Mouse (Mus musculus): ENCODE data around the gene Cd37. TPM values are rescaled to one million over a fixed set of nuclear protein-coding genes. Genes with fewer than 3 reads are reported as not detected.

Gene Cd37
- polyA plus RNA-seq, 1 experiment from 2014 or later: 1.2 TPM

GRCm38 (mm10) chr7:45231941-45232340, 7.0 kb downstream of the Cd37 start:
- no peaks in the 10 kb centered on the region for H3K9me3 ChIP-seq (replicated peaks)
- no peak overlapping the region for H3K27ac ChIP-seq
- 88% methylated on average over 11 of the region's 11 CpGs for WGBS
- peaks cover 52% of the 10 kb centered on the region for H3K4me1 ChIP-seq
- H3K36me3 ChIP-seq: peaks cover 72% of the 10 kb centered on the region
- no peak overlapping the region for H3K4me3 ChIP-seq
- DNase-seq (ENCODE audit: low spot score): peak; percentile 31
- H3K27me3 ChIP-seq (ENCODE audit: low read depth, poor library complexity, severe bottlenecking): peaks cover 14% of the 10 kb centered on the region

DNA sequence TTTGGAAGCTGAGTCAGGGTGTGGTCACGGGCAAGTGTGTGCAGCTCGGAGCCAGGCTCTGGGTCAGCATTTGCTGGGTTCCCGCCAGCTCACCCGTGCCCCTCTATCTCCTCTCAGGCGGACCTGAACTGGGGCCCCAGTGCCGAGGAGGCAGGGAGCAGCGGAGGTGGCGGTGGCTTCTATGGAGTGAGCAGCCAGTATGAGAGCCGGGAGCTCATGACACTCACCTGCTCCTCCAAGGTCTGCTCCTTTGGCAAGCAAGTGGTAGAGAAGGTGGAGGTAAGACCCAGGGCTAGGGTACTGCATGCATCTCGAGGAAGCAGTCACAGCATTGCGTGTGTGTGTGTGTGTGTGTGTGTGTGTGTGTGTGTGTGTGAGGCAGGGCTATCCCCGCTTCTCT, 7.7 kb downstream of the Cd37 start:
- WGBS: 92% methylated on average over 12 of the region's 12 CpGs
- Histone ChIP-seq H3K36me3 (peaks cover 79% of the 10 kb centered on the region), H3K4me3 (no peak overlapping the region)

GRCm38 (mm10) chr7:45229459-45230203, 9.3 kb downstream of the Cd37 start:
- Histone ChIP-seq H3K4me1 (peaks cover 35% of the 10 kb centered on the region), H3K36me3 (peaks cover 95% of the 10 kb centered on the region), H3K27me3 (ENCODE audit: low read depth, poor library complexity, severe bottlenecking) (no peaks in the 10 kb centered on the region), H3K9me3 (replicated peaks) (no peaks in the 10 kb centered on the region), H3K4me3 (no peak overlapping the region), H3K27ac (no peak overlapping the region)
- peak; percentile 27 for DNase-seq (ENCODE audit: low spot score)
- WGBS: 90% methylated on average over 7 of the region's 7 CpGs

More for the DNA sequence above, 7.7 kb downstream of the Cd37 start:
- peak; percentile 32 for DNase-seq (ENCODE audit: low spot score)
- Histone ChIP-seq H3K9me3 (replicated peaks) (no peaks in the 10 kb centered on the region), H3K4me1 (peaks cover 50% of the 10 kb centered on the region), H3K27me3 (ENCODE audit: low read depth, poor library complexity, severe bottlenecking) (peaks cover 6% of the 10 kb centered on the region), H3K27ac (no peak overlapping the region)

DNA sequence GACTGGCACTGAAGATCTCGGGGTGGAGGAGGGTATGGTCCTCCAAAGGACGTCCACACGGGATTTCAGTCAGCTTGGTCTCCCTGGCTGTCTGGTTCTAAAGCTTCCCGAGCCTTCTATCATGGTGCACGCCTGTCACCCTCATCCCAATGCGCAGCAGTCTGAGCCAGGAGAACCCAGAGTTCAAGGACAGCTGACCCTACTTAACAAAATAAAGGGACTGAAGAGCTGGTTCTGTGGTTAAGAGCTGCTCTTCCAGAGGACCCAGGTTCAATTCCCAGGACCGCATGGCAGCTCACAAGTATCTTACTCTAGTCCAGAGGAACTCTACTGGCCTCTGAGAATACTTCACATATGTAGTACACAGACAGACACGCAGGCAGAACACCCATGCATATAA, 9.9 kb downstream of the Cd37 start:
- Histone ChIP-seq H3K4me3 (no peak overlapping the region), H3K4me1 (peaks cover 30% of the 10 kb centered on the region), H3K36me3 (peaks cover 98% of the 10 kb centered on the region), H3K27me3 (ENCODE audit: low read depth, poor library complexity, severe bottlenecking) (no peaks in the 10 kb centered on the region), H3K27ac (no peak overlapping the region), H3K9me3 (replicated peaks) (no peaks in the 10 kb centered on the region)
- peak; percentile 28 for DNase-seq (ENCODE audit: low spot score)
- 93% methylated on average over 8 of the region's 8 CpGs for WGBS

DNA sequence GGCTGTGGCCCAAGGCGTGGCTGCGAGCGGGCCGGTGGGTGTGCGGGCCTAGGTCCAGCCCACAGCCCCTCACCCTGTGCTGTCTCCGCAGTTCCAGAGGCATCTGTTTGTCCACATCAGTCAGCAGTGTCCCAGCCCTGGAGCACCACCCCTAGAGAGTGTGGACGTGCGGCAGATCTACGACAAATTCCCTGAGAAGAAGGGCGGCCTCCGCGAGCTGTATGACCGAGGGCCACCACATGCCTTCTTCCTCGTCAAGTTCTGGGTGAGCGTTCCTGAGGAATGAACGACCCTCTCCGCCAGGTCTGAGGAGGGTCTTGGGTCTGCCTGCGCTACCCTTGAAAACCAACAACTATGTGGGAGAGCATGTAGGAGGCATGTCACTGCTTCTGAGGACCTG, 10.4 kb downstream of the Cd37 start:
- no peak overlapping the region for H3K27ac ChIP-seq
- peaks cover 98% of the 10 kb centered on the region for H3K36me3 ChIP-seq
- no peak overlapping the region for H3K4me3 ChIP-seq
- no peaks in the 10 kb centered on the region for H3K9me3 ChIP-seq (replicated peaks)
- H3K4me1 ChIP-seq: peaks cover 25% of the 10 kb centered on the region
- no peaks in the 10 kb centered on the region for H3K27me3 ChIP-seq (ENCODE audit: low read depth, poor library complexity, severe bottlenecking)
- WGBS: 96% methylated on average over 18 of the region's 18 CpGs
- DNase-seq (ENCODE audit: low spot score): peak; percentile 28

GRCm38 (mm10) chr7:45226421-45226820, 12.5 kb downstream of the Cd37 start:
- peaks cover 98% of the 10 kb centered on the region for H3K36me3 ChIP-seq
- peaks cover 6% of the 10 kb centered on the region for H3K4me1 ChIP-seq
- H3K9me3 ChIP-seq (replicated peaks): no peaks in the 10 kb centered on the region
- 95% methylated on average over 5 of the region's 5 CpGs for WGBS
- DNase-seq (ENCODE audit: low spot score): no peak
- no peaks in the 10 kb centered on the region for H3K27me3 ChIP-seq (ENCODE audit: low read depth, poor library complexity, severe bottlenecking)
- no peak overlapping the region for H3K27ac ChIP-seq
- H3K4me3 ChIP-seq: no peak overlapping the region

GRCm38 (mm10) chr7:45224826-45225225, 14.1 kb downstream of the Cd37 start:
- Histone ChIP-seq H3K4me3 (no peak overlapping the region; the same call in 1 of the 2 replicates), H3K36me3 (peaks cover 100% of the 10 kb centered on the region), H3K4me1 (peaks cover 8% of the 10 kb centered on the region), H3K27ac (no peak overlapping the region), H3K9me3 (replicated peaks) (no peaks in the 10 kb centered on the region), H3K27me3 (ENCODE audit: low read depth, poor library complexity, severe bottlenecking) (no peaks in the 10 kb centered on the region)
- peak; percentile 27 for DNase-seq (ENCODE audit: low spot score)
- WGBS: 94% methylated on average over 7 of the region's 7 CpGs

DNA sequence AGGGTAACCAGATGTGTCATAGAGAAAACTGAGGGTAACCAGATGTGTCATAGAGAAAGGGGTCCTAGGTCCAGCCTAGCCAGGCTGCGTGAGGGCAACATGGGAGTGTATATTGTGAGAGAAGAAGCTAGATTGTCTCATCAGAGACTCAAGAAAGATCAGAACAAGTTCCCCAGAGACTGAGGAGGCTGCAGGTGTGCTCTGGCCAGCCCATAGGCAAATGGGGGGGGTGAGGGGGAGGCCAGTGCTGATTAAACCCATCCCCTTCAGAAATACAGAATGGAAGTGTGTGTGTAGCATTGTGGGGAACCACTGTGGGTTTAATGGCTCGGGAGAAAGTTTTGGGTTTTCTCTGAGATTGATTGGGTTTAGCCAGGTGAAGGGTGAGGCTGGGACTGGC, 17.2 kb downstream of the Cd37 start:
- Histone ChIP-seq H3K4me3 (no peak overlapping the region), H3K4me1 (peaks cover 37% of the 10 kb centered on the region), H3K27ac (no peak overlapping the region), H3K36me3 (peaks cover 97% of the 10 kb centered on the region), H3K27me3 (ENCODE audit: low read depth, poor library complexity, severe bottlenecking) (no peaks in the 10 kb centered on the region), H3K9me3 (replicated peaks) (no peaks in the 10 kb centered on the region)
- 92% methylated on average over 2 of the region's 2 CpGs for WGBS
- no peak for DNase-seq (ENCODE audit: low spot score)

- no peaks in the 10 kb centered on the region for H3K9me3 ChIP-seq (replicated peaks)
- peaks cover 47% of the 10 kb centered on the region for H3K36me3 ChIP-seq
- 2% methylated on average over 13 of the region's 13 CpGs for WGBS
Observed at GRCm38 (mm10) chr7:45216442-45217183, 22.3 kb downstream of the Cd37 start.

DNA sequence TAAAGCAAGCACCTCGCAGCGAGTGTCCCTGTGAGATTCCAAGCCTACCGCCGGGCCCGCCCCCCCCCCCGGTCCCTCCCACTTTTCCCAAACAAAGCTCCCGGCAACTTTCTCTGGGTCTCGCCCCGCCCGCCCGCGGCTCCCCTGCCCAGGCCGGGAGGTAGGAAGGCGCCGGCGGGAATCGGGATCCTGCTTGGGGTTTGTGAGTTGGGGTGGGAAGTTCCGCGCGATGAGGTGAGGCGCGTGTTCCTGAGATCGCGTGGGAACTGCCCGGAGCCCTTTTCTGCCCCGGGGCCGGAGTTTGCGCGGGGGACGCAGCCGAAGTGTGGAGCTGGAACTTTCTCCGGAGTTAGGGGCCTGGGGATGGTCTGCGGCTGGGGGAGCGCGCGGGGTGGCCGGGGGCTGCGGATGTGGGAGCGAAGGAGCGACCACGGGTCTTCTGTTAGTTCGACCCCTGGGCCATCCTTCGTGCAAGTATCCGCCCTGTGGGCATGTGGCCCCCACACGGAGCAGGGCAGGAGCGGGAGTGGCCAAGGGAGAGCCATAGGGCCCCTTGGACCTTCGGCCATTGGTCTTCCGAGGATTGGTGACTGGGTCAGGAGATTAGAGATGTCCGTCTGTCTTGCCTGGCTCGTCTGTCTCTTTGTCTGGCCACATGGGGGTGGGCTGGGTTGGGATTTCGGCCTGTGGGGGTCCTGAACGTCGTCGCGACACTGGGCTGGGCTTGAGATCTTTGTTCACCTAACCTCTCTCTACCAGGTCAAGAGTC, 23.1 kb downstream of the Cd37 start, which contains the start of gene Tead2:
Gene Tead2 (plus strand): TSS at position 81 of the 769 bp plus-strand sequence.
- Histone ChIP-seq H3K27ac (peak within 1 kb of the TSS; percentile 100), H3K4me1 (peaks cover 54% of the 10 kb centered on the region), H3K27me3 (ENCODE audit: low read depth, poor library complexity, severe bottlenecking) (peaks cover 27% of the 10 kb centered on the region), H3K9me3 (replicated peaks) (no peaks in the 10 kb centered on the region), H3K4me3 (peak within 1 kb of the TSS; percentile 98), H3K36me3 (peaks cover 39% of the 10 kb centered on the region)
- under 1% methylated on average over 54 of the region's 55 CpGs for WGBS
- peak; percentile 87 for DNase-seq (ENCODE audit: low spot score)

More at GRCm38 (mm10) chr7:45216442-45217183, 22.3 kb downstream of the Cd37 start:
- peaks cover 19% of the 10 kb centered on the region for H3K27me3 ChIP-seq (ENCODE audit: low read depth, poor library complexity, severe bottlenecking)
- peak overlapping the region; percentile 100 for H3K27ac ChIP-seq
- H3K4me3 ChIP-seq: peak overlapping the region; percentile 98
- peak; percentile 96 for DNase-seq (ENCODE audit: low spot score)
- H3K4me1 ChIP-seq: peaks cover 55% of the 10 kb centered on the region

DNA sequence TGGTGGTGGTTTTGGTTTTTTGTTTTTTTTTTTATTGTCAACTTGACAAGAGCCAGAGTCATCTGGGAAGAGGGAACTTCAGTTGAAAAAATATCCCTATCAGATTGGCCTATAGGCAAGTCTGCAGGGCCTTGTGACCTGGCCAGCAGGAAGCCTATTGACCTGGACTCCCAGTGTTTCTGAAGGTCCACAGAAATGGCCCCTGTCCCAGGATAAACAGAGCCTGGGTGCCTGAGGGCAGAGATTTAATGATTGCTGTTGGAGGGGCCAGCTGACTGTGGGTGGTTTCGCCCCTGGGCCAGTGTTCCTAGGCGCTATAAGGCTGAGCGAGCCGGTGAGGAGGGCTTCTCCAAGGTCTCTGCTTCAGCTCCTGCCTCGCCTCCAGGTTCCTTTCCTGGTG, 25.2 kb downstream of the Cd37 start:
- WGBS: 53% methylated on average over 5 of the region's 5 CpGs
- Histone ChIP-seq H3K27ac (no peak overlapping the region), H3K4me3 (no peak overlapping the region), H3K36me3 (peaks cover 18% of the 10 kb centered on the region), H3K9me3 (replicated peaks) (no peaks in the 10 kb centered on the region), H3K27me3 (ENCODE audit: low read depth, poor library complexity, severe bottlenecking) (peaks cover 48% of the 10 kb centered on the region), H3K4me1 (peaks cover 39% of the 10 kb centered on the region)
- no peak for DNase-seq (ENCODE audit: low spot score)

DNA sequence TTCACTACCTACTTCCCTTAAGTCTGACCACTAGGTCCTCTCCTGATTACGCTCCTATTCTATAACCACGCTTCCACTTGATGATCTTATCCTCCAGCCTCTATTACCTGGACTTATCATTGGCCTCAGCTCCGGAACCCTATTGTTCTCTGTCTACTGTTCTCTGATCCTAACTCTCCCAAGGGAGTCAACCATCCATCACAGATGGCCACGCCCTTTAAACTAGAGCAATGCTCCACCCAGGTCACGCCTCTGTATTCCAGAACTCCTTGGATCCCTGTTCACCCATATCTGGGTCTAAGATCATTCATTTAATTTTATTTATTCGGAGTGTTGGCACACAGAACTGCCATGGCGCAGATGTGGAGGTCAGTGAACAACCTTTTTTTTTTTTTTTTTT, 26.6 kb downstream of the Cd37 start:
- Histone ChIP-seq H3K9me3 (replicated peaks) (no peaks in the 10 kb centered on the region), H3K4me1 (peaks cover 25% of the 10 kb centered on the region), H3K36me3 (peaks cover 4% of the 10 kb centered on the region), H3K4me3 (0 out of 2 replicates have a peak overlapping the region, but pooled peaks have one; percentile 23), H3K27ac (no peak overlapping the region), H3K27me3 (ENCODE audit: low read depth, poor library complexity, severe bottlenecking) (peaks cover 50% of the 10 kb centered on the region)
- no peak for DNase-seq (ENCODE audit: low spot score)
- WGBS: 75% methylated on average over 7 of the region's 7 CpGs
